Mouse (Mus musculus) hindbrain, embryonic 15.5 days (tissue): Measurements from ENCODE around the gene Lrp1. TPM values are rescaled to one million over a fixed set of nuclear protein-coding genes. Genes with fewer than 3 reads are reported as not detected.

Experiments used
- ATAC-seq: fragments of 200-750 bp; cut with Nextera tagmentation; 2 replicates; pipeline ENCODE4 v1.8.0; 2017; ENCODE audit warnings: low read depth, moderate number of reproducible peaks, moderate TSS enrichment; ENCODE audit not compliant: low FRiP score
- H3K27ac ChIP-seq: fragments of 300-500 bp; sonication (generic); replicated peaks from 2 replicates; pipeline ENCODE4 v1.5.1; 2015; ENCODE audit warnings: mild to moderate bottlenecking, inconsistent platforms
- H3K27me3 ChIP-seq: fragments of 300-500 bp; sonication (generic); 2 replicates; pipeline ENCODE4 v1.6.1; 2015; ENCODE audit warnings: control low read depth, inconsistent platforms
- H3K36me3 ChIP-seq: fragments of 300-500 bp; sonication (generic); 2 replicates; pipeline ENCODE4 v1.6.1; 2015; ENCODE audit warnings: control low read depth, inconsistent platforms
- H3K4me1 ChIP-seq: fragments of 300-500 bp; sonication (generic); replicated peaks from 2 replicates; pipeline ENCODE4 v1.6.1; 2015; ENCODE audit warnings: control low read depth, inconsistent platforms
- H3K4me2 ChIP-seq: fragments of 300-500 bp; sonication (generic); 2 replicates; pipeline ENCODE4 v1.6.1; 2015; ENCODE audit warnings: moderate library complexity, mild to moderate bottlenecking, inconsistent platforms
- H3K4me3 ChIP-seq: fragments of 300-500 bp; sonication (generic); 2 replicates; pipeline ENCODE4 v1.5.1; 2015; ENCODE audit warnings: mild to moderate bottlenecking, inconsistent platforms
- H3K9ac ChIP-seq: fragments of 300-500 bp; sonication (generic); 2 replicates; pipeline ENCODE4 v1.6.1; 2015; ENCODE audit warnings: inconsistent platforms
- H3K9me3 ChIP-seq: fragments of 300-500 bp; sonication (generic); 2 replicates; pipeline ENCODE4 v1.6.1; 2016; ENCODE audit warnings: control low read depth, inconsistent platforms
- WGBS: fragments of 180-500 bp; shearing (Covaris S2); methylation state at CpG from one replicate; pipeline ENCODE4 v1.1.7; 2015; 5-methylcytosine and 5-hydroxymethylcytosine counted together
- polyA plus RNA-seq: library from polyadenylated mRNA; unstranded; fragments of >200 nt; fragmentation: Nextera tagmentation; extraction: Ambion mirVana; gene quantifications from 2 replicates; pipeline ENCODE4 v1.2.1, GENCODE M21; 2015

Lrp1 gene
- polyA plus RNA-seq, 1 experiment from 2014 or later, result 114 TPM

DNA sequence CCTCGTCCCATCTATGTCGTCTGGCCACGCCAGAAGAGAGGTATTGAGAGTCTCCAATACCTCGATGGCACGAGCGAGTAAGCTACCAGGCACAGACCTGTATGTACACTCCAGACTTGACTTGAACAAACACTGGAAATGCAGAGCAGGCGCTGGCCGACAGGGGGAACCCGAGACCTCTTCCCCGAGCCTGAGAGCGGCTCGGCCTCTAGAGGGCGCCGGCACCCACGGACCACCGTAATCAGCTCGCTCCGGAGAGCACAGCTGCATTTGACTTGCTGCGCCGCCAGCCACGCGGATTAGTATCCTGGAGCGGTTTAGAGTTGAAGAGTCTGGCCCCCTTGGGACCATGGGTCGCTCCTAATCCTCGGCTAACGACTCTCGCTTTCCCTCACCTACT, 108.1 kb downstream of the Lrp1 start:
- WGBS, result under 1% methylated on average over 27 of the region's 27 CpGs
- ATAC-seq, result peak; percentile 6; the same call in 1 of the 2 replicates
- H3K36me3 ChIP-seq, result peaks cover 2% of the 10 kb centered on the region; the same call in 1 of the 2 replicates
- peak overlapping the region; percentile 97 for H3K4me2 ChIP-seq
- peak overlapping the region; percentile 9; the same call in 1 of the 2 replicates for H3K4me3 ChIP-seq
- H3K4me1 ChIP-seq, result peaks cover 94% of the 10 kb centered on the region
- no peaks in the 10 kb centered on the region for H3K9me3 ChIP-seq
- no peaks in the 10 kb centered on the region for H3K27me3 ChIP-seq
- peak overlapping the region; percentile 41 for H3K9ac ChIP-seq
- peak overlapping the region; percentile 99 for H3K27ac ChIP-seq

GRCm38 (mm10) chr10:127512307-127512666, 108.7 kb downstream of the Lrp1 start:
- under 1% methylated on average over 7 of the region's 7 CpGs for WGBS
- H3K4me1 ChIP-seq, result peaks cover 96% of the 10 kb centered on the region
- H3K9ac ChIP-seq, result peak overlapping the region; percentile 65
- no peaks in the 10 kb centered on the region for H3K9me3 ChIP-seq
- no peak for ATAC-seq
- no peaks in the 10 kb centered on the region for H3K27me3 ChIP-seq
- no peaks in the 10 kb centered on the region for H3K36me3 ChIP-seq
- H3K4me3 ChIP-seq, result peak overlapping the region; percentile 42
- H3K27ac ChIP-seq, result peak overlapping the region; percentile 99
- H3K4me2 ChIP-seq, result peak overlapping the region; percentile 97

- H3K36me3 ChIP-seq, result no peaks in the 10 kb centered on the region
- under 1% methylated on average over 46 of the region's 46 CpGs for WGBS
- H3K27ac ChIP-seq, result peak overlapping the region; percentile 99
- H3K27me3 ChIP-seq, result 0 out of 2 replicates have a peak, but pooled peaks cover 3% of the 10 kb centered on the region
- peak overlapping the region; percentile 42 for H3K4me3 ChIP-seq
- peak; percentile 23 for ATAC-seq
- H3K9me3 ChIP-seq, result no peaks in the 10 kb centered on the region
- H3K4me2 ChIP-seq, result peak overlapping the region; percentile 97
- H3K4me1 ChIP-seq, result peaks cover 91% of the 10 kb centered on the region
- H3K9ac ChIP-seq, result peak overlapping the region; percentile 65
Observed at GRCm38 (mm10) chr10:127511634-127512306, 109.2 kb downstream of the Lrp1 start.

GRCm38 (mm10) chr10:127510895-127511617, 109.9 kb downstream of the Lrp1 start:
- Histone ChIP-seq H3K9me3 (no peaks in the 10 kb centered on the region), H3K4me3 (peak overlapping the region; percentile 42), H3K4me1 (peaks cover 84% of the 10 kb centered on the region), H3K4me2 (peak overlapping the region; percentile 97), H3K27me3 (0 out of 2 replicates have a peak, but pooled peaks cover 3% of the 10 kb centered on the region), H3K27ac (peak overlapping the region; percentile 99), H3K9ac (peak overlapping the region; percentile 65; the same call in 1 of the 2 replicates), H3K36me3 (no peaks in the 10 kb centered on the region)
- WGBS, result 10% methylated on average over 11 of the region's 11 CpGs
- ATAC-seq, result no peak

- Histone ChIP-seq H3K27me3 (0 out of 2 replicates have a peak, but pooled peaks cover 3% of the 10 kb centered on the region), H3K4me1 (peaks cover 75% of the 10 kb centered on the region), H3K9me3 (no peaks in the 10 kb centered on the region), H3K27ac (peak overlapping the region; percentile 99), H3K36me3 (no peaks in the 10 kb centered on the region), H3K9ac (peak overlapping the region; percentile 44), H3K4me3 (peak overlapping the region; percentile 40), H3K4me2 (peak overlapping the region; percentile 74)
- no peak; the same call in 1 of the 2 replicates for ATAC-seq
- WGBS, result 6% methylated on average over 17 of the region's 17 CpGs
Observed at GRCm38 (mm10) chr10:127509837-127510701, 110.9 kb downstream of the Lrp1 start.

- Histone ChIP-seq H3K4me1 (peaks cover 69% of the 10 kb centered on the region), H3K4me3 (peak overlapping the region; percentile 40), H3K9me3 (no peaks in the 10 kb centered on the region), H3K4me2 (peak overlapping the region; percentile 74), H3K27ac (peak overlapping the region; percentile 99), H3K27me3 (0 out of 2 replicates have a peak, but pooled peaks cover 3% of the 10 kb centered on the region), H3K9ac (peak overlapping the region; percentile 44), H3K36me3 (no peaks in the 10 kb centered on the region)
- under 1% methylated on average over 35 of the region's 35 CpGs for WGBS
- ATAC-seq, result peak; percentile 68
Observed at GRCm38 (mm10) chr10:127509051-127509836, 111.7 kb downstream of the Lrp1 start.

GRCm38 (mm10) chr10:127508239-127508638, 112.7 kb downstream of the Lrp1 start:
- Histone ChIP-seq H3K9me3 (no peaks in the 10 kb centered on the region), H3K27me3 (0 out of 2 replicates have a peak, but pooled peaks cover 3% of the 10 kb centered on the region), H3K27ac (peak overlapping the region; percentile 99), H3K4me2 (peak overlapping the region; percentile 74), H3K4me3 (peak overlapping the region; percentile 40), H3K36me3 (no peaks in the 10 kb centered on the region), H3K4me1 (peaks cover 59% of the 10 kb centered on the region), H3K9ac (no peak overlapping the region)
- ATAC-seq, result no peak
- WGBS, result 4% methylated on average over 15 of the region's 15 CpGs

- no peak within 1 kb of the TSS for H3K4me3 ChIP-seq
- H3K4me2 ChIP-seq, result no peak within 1 kb of the TSS
- H3K27me3 ChIP-seq, result no peaks in the 10 kb centered on the region
- 80% methylated on average over 13 of the region's 13 CpGs for WGBS
- peaks cover 16% of the 10 kb centered on the region for H3K36me3 ChIP-seq
- no peaks in the 10 kb centered on the region for H3K4me1 ChIP-seq
- H3K9ac ChIP-seq, result no peak within 1 kb of the TSS
- no peaks in the 10 kb centered on the region for H3K9me3 ChIP-seq
- no peak within 1 kb of the TSS for H3K27ac ChIP-seq
- no peak for ATAC-seq
Observed at GRCm38 (mm10) chr10:127500894-127501893, 119.8 kb downstream of the Lrp1 start, which contains the start of gene Stac3. Gene Stac3, plus strand, starts transcription at chr10:127501686.

GRCm38 (mm10) chr10:127500042-127500441, 120.9 kb downstream of the Lrp1 start:
- Histone ChIP-seq H3K4me1 (no peaks in the 10 kb centered on the region), H3K36me3 (peaks cover 26% of the 10 kb centered on the region), H3K9me3 (no peaks in the 10 kb centered on the region), H3K27ac (no peak overlapping the region), H3K4me3 (no peak overlapping the region), H3K4me2 (no peak overlapping the region), H3K27me3 (no peaks in the 10 kb centered on the region), H3K9ac (no peak overlapping the region)
- ATAC-seq, result no peak
- WGBS, result 89% methylated on average over 4 of the region's 4 CpGs

- Histone ChIP-seq H3K4me1 (no peaks in the 10 kb centered on the region), H3K4me2 (no peak overlapping the region), H3K9me3 (no peaks in the 10 kb centered on the region), H3K9ac (no peak overlapping the region), H3K27ac (peak overlapping the region; percentile 10; the same call in 1 of the 2 replicates), H3K4me3 (no peak overlapping the region), H3K27me3 (no peaks in the 10 kb centered on the region), H3K36me3 (peaks cover 31% of the 10 kb centered on the region)
- 73% methylated on average over 5 of the region's 5 CpGs for WGBS
- ATAC-seq, result no peak
Observed at GRCm38 (mm10) chr10:127499516-127499915, 121.4 kb downstream of the Lrp1 start.
